In the genomic region with DNA sequence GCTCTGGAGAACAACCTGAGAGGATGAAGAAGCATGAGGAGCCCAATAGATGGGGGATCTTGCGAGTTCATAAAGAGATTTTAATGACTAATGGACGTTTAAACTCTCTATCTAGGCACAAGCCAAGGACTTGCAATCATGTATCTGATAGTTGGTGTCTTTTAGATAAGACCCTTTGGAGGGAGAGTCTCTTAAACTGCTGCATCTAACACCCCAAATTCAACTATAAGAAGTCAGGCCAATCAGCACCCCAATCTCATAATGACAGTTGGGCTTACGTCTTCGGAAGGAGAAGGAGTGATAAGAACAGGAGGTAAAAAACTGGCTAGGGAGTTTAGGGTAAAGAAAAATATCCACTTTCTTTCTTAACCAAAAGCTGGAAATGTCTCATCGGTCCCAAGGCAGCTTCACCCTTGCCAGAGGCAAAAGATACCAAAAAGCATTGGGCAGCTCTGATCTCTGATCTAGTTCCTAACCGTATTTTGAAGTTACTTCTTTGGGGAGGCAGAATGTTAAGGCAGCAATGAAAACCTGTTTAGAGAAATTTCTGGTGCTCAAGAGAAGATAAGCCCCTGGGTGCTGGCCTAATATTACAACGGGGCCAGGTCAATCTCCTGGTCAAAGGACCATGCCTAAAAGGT, we compare ENCODE assay signal across 22 mouse cellular contexts.
DNase-seq lines count a peak whose midpoint lies in the region; ATAC-seq and TF ChIP-seq lines count a peak whose summit lies in the region.
"Had no signal": no experiment of that assay in that cellular context is flagged by ENCODE, and none has a peak within 500 bp of the region (broad histone marks: within the 10 kb centered on the region; RNA-seq: fewer than 3 reads in every experiment).

No protein-coding gene starts in this region.

- H3K36me3 ChIP-seq in liver, postnatal 0 days (replicated peaks; ENCODE audit: insufficient read depth, low read length): no peaks in the 10 kb centered on the region
- H3K36me3 ChIP-seq in liver, embryonic 11.5 days (ENCODE audit: control insufficient read depth, insufficient read depth, low read length): no peaks in the 10 kb centered on the region
- H3K36me3 ChIP-seq in forebrain, embryonic 14.5 days (ENCODE audit: control insufficient read depth, insufficient read depth, low read length): no peaks in the 10 kb centered on the region
- H3K36me3 ChIP-seq in hindbrain, embryonic 14.5 days (replicated peaks; ENCODE audit: control insufficient read depth, insufficient read depth): no peaks in the 10 kb centered on the region
- H3K36me3 ChIP-seq: embryonic facial prominence, embryonic 13.5 days; embryonic facial prominence, embryonic 15.5 days; forebrain, embryonic 10.5 days; forebrain, embryonic 12.5 days; forebrain, embryonic 15.5 days had no signal

- no peak overlapping the region for H3K4me2 ChIP-seq in liver, postnatal 0 days (ENCODE audit: low read depth, low read length)
- H3K4me2 ChIP-seq in liver, embryonic 11.5 days: no peak overlapping the region
- no peak overlapping the region for H3K4me2 ChIP-seq in forebrain, embryonic 14.5 days (ENCODE audit: low read length)
- no peak overlapping the region for H3K4me2 ChIP-seq in hindbrain, embryonic 14.5 days (replicated peaks)
- H3K4me2 ChIP-seq: embryonic facial prominence, embryonic 13.5 days; embryonic facial prominence, embryonic 15.5 days; forebrain, embryonic 12.5 days; forebrain, embryonic 15.5 days had no signal

- TF ChIP-seq CTCF in liver, postnatal 0 days (IDR thresholded peaks at IDR 0.05; ENCODE audit: low read depth): no peak

- H3K9me3 ChIP-seq in liver, postnatal 0 days (ENCODE audit: low read length): no peaks in the 10 kb centered on the region
- H3K9me3 ChIP-seq in liver, embryonic 11.5 days (ENCODE audit: control insufficient read depth, low read length): no peaks in the 10 kb centered on the region
- H3K9me3 ChIP-seq in forebrain, embryonic 14.5 days (replicated peaks; ENCODE audit: control insufficient read depth, low read length): no peaks in the 10 kb centered on the region
- no peaks in the 10 kb centered on the region for H3K9me3 ChIP-seq in hindbrain, embryonic 14.5 days (ENCODE audit: control insufficient read depth, low read length)
- H3K9me3 ChIP-seq: embryonic facial prominence, embryonic 13.5 days; embryonic facial prominence, embryonic 15.5 days; forebrain, embryonic 10.5 days; forebrain, embryonic 12.5 days; forebrain, embryonic 15.5 days had no signal

- H3K27me3 ChIP-seq in liver, postnatal 0 days (ENCODE audit: insufficient read depth, low read length): no peaks in the 10 kb centered on the region
- no peaks in the 10 kb centered on the region for H3K27me3 ChIP-seq in liver, embryonic 11.5 days (replicated peaks; ENCODE audit: control insufficient read depth, insufficient read depth, low read length)
- H3K27me3 ChIP-seq in forebrain, embryonic 14.5 days (replicated peaks; ENCODE audit: control insufficient read depth, insufficient read depth, low read length): no peaks in the 10 kb centered on the region
- no peaks in the 10 kb centered on the region for H3K27me3 ChIP-seq in hindbrain, embryonic 14.5 days (ENCODE audit: control insufficient read depth, insufficient read depth, low read length)
- H3K27me3 ChIP-seq: CH12.LX; embryonic facial prominence, embryonic 13.5 days; embryonic facial prominence, embryonic 15.5 days; forebrain, embryonic 12.5 days; forebrain, embryonic 15.5 days had no signal

- no peak for DNase-seq in liver, postnatal 0 days
- no peak for DNase-seq in liver, embryonic 11.5 days (ENCODE audit: low spot score)
- DNase-seq in MEL-GATA-1-ER (ENCODE audit: extremely low read depth, low read depth): peak; percentile 35
- no peak for DNase-seq in forebrain, embryonic 14.5 days (ENCODE audit: low spot score)
- no peak for DNase-seq in hindbrain, embryonic 14.5 days (ENCODE audit: low spot score)
- DNase-seq: adrenal gland, adult 2 months; B cell, adult 2 months; cerebellum, adult 11 months; cerebellum, adult 8-10 months; cerebellum, adult 9-11 months; cerebellum, postnatal 36 days; embryo, embryonic 11 days; forebrain, postnatal 0 days had no signal

- WGBS in liver, postnatal 0 days (ENCODE audit: insufficient replicate concordance): 62% methylated on average over 7 of the region's 7 CpGs
- 73% methylated on average over 7 of the region's 7 CpGs for WGBS in liver, embryonic 11.5 days
- 87% methylated on average over 7 of the region's 7 CpGs for WGBS in forebrain, embryonic 14.5 days
- WGBS in hindbrain, embryonic 14.5 days: 93% methylated on average over 7 of the region's 7 CpGs

- H3K9ac ChIP-seq in liver, postnatal 0 days (replicated peaks): no peak overlapping the region
- H3K9ac ChIP-seq in liver, embryonic 11.5 days (ENCODE audit: low read depth, low read length): no peak overlapping the region
- H3K9ac ChIP-seq in forebrain, embryonic 14.5 days (ENCODE audit: low read length): no peak overlapping the region
- no peak overlapping the region for H3K9ac ChIP-seq in hindbrain, embryonic 14.5 days
- H3K9ac ChIP-seq: embryonic facial prominence, embryonic 13.5 days; embryonic facial prominence, embryonic 15.5 days; forebrain, embryonic 12.5 days; forebrain, embryonic 15.5 days; forebrain, postnatal 0 days had no signal

- H3K4me1 ChIP-seq in liver, postnatal 0 days (ENCODE audit: insufficient read depth): peaks cover 10% of the 10 kb centered on the region
- H3K4me1 ChIP-seq in liver, embryonic 11.5 days (replicated peaks; ENCODE audit: control insufficient read depth, insufficient read depth, low read length): no peaks in the 10 kb centered on the region
- no peaks in the 10 kb centered on the region for H3K4me1 ChIP-seq in forebrain, embryonic 14.5 days (ENCODE audit: control insufficient read depth, insufficient read depth, low read length)
- no peaks in the 10 kb centered on the region for H3K4me1 ChIP-seq in hindbrain, embryonic 14.5 days (replicated peaks; ENCODE audit: control insufficient read depth, insufficient read depth, low read length)
- H3K4me1 ChIP-seq: forebrain, embryonic 12.5 days; forebrain, embryonic 15.5 days had no signal

- ATAC-seq in liver, postnatal 0 days: no peak
- ATAC-seq in liver, embryonic 11.5 days (replicated peaks; ENCODE audit: low FRiP score): no peak
- peak; percentile 55 for ATAC-seq in megakaryocyte-erythroid progenitor cell, adult 5-6 weeks (replicated peaks; ENCODE audit: low FRiP score, low TSS enrichment, poor library complexity, severe bottlenecking)
- no peak for ATAC-seq in forebrain, embryonic 14.5 days
- no peak for ATAC-seq in hindbrain, embryonic 14.5 days (ENCODE audit: low FRiP score)
- ATAC-seq: CD4-positive, CD25-positive, alpha-beta regulatory T cell, adult 4 months; forebrain, embryonic 15.5 days; forebrain, postnatal 0 days had no signal

- TF ChIP-seq EP300 in liver, postnatal 0 days (IDR thresholded peaks at IDR 0.05; ENCODE audit: low read depth): 0 out of 2 replicates have a peak, but pooled peaks have one; percentile 19

- H3K4me3 ChIP-seq in liver, postnatal 0 days (ENCODE audit: low read depth, low read length): no peak overlapping the region
- no peak overlapping the region for H3K4me3 ChIP-seq in liver, embryonic 11.5 days (ENCODE audit: low read depth, low read length)
- H3K4me3 ChIP-seq in forebrain, embryonic 14.5 days (ENCODE audit: low read depth, low read length): no peak overlapping the region
- H3K4me3 ChIP-seq in hindbrain, embryonic 14.5 days (replicated peaks; ENCODE audit: low read length): no peak overlapping the region
- H3K4me3 ChIP-seq: embryonic facial prominence, embryonic 13.5 days; embryonic facial prominence, embryonic 15.5 days; erythroblast, embryonic 14.5 days; forebrain, embryonic 10.5 days; forebrain, embryonic 12.5 days; forebrain, embryonic 15.5 days had no signal

- no peak overlapping the region for H3K27ac ChIP-seq in liver, postnatal 0 days (ENCODE audit: low read depth)
- H3K27ac ChIP-seq in liver, embryonic 11.5 days (ENCODE audit: low read depth, low read length): no peak overlapping the region
- H3K27ac ChIP-seq in forebrain, embryonic 14.5 days (ENCODE audit: low read depth, low read length): no peak overlapping the region
- no peak overlapping the region for H3K27ac ChIP-seq in hindbrain, embryonic 14.5 days
- H3K27ac ChIP-seq: embryonic facial prominence, embryonic 13.5 days; embryonic facial prominence, embryonic 15.5 days; forebrain, embryonic 10.5 days; forebrain, embryonic 12.5 days; forebrain, embryonic 15.5 days had no signal
